Mouse (Mus musculus) testis, postnatal 14 days (tissue): ENCODE data around the gene Aga.
"Not testable (repeated sequence)": the region's sequence is repeated elsewhere in the genome, so short reads cannot be mapped to it uniquely, and the experiment has no call there.

Source experiments
- DNase-seq: peaks from one replicate; pipeline ENCODE4 v3.0.0; 2021; ENCODE audit warnings: low spot score

Gene Aga

GRCm38 (mm10) chr8:53511551-53512127 is at the start of gene Aga:
TSS of gene Aga (plus strand) at chr8:53511727.
- DNase-seq: peak; percentile 90

GRCm38 (mm10) chr8:53489063-53489462 is 22.5 kb upstream of the Aga start:
- DNase-seq: no peak

GRCm38 (mm10) chr8:53496216-53496615 is 15.3 kb upstream of the Aga start:
- no peak for DNase-seq

GRCm38 (mm10) chr8:53496885-53497326 is 14.6 kb upstream of the Aga start:
- no peak for DNase-seq

- DNase-seq: not testable (repeated sequence)
These were observed 26.5 kb downstream of the Aga start for GRCm38 (mm10) chr8:53538049-53538448.

GRCm38 (mm10) chr8:53539585-53539984 is 28.1 kb downstream of the Aga start:
- DNase-seq: no peak

- no peak for DNase-seq
These were observed 51.0 kb downstream of the Aga start for GRCm38 (mm10) chr8:53562441-53563040.

GRCm38 (mm10) chr8:53566223-53566622 is 54.7 kb downstream of the Aga start:
- no peak for DNase-seq
